ENCODE assay signal across 25 mouse cellular contexts in the genomic region with DNA sequence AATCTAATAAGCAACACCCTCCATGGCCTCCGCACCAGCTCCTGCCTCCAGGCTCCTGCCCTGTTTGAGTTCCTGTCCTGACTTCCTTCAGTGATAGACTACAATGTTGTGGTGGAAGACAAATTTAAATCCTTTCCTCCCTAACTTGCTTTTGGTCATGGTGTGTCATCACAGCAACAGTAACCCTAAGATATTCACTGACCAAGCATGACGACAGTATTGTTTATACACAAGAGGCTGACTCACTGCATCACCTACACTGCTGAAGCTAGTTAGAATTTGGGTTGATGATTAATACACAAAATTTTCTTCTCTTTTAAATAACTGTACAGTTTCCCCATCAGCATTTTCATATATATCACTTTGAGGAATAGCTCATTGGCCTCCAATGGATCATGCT. TPM values are rescaled to one million over a fixed set of nuclear protein-coding genes. Genes with fewer than 3 reads are reported as not detected.
A peak's percentile ranks its signal among the peaks of the same experiment; 100 is the strongest.
DNase-seq lines count a peak whose midpoint lies in the region; ATAC-seq and TF ChIP-seq lines count a peak whose summit lies in the region.
"Had no signal": no experiment of that assay in that cellular context is flagged by ENCODE, and none has a peak within 500 bp of the region (broad histone marks: within the 10 kb centered on the region; RNA-seq: fewer than 3 reads in every experiment).

No protein-coding gene starts in this region.

- no peak for TF ChIP-seq CTCF in Patski (IDR thresholded peaks at IDR 0.05)

- WGBS in kidney, embryonic 15.5 days: 72% methylated on average over 2 of the region's 2 CpGs
- WGBS in liver, embryonic 15.5 days (ENCODE audit: insufficient replicate concordance): 85% methylated on average over 2 of the region's 2 CpGs
- WGBS in liver, embryonic 11.5 days: 75% methylated on average over 2 of the region's 2 CpGs
- WGBS in embryonic facial prominence, embryonic 10.5 days: 95% methylated on average over 2 of the region's 2 CpGs

- no peak overlapping the region for H3K4me3 ChIP-seq in kidney, embryonic 15.5 days (replicated peaks)
- no peak overlapping the region for H3K4me3 ChIP-seq in liver, embryonic 15.5 days (replicated peaks)
- H3K4me3 ChIP-seq in liver, embryonic 11.5 days (ENCODE audit: low read depth, low read length): no peak overlapping the region
- H3K4me3 ChIP-seq in embryonic facial prominence, embryonic 10.5 days: no peak overlapping the region
- H3K4me3 ChIP-seq: forebrain, embryonic 13.5 days; gastrocnemius, adult 2 months; heart, embryonic 10.5 days; heart, embryonic 15.5 days had no signal

- in situ Hi-C loops in Patski (cut with MboI; ENCODE audit: low pct_unique_long_range_greater_than_20kb): no loop called here

- DNase-seq in kidney, postnatal 4 days: no peak
- DNase-seq in liver, embryonic 11.5 days (ENCODE audit: low spot score): no peak
- DNase-seq in 3T3-L1 (ENCODE audit: low read depth, low spot score): peak; percentile 70
- DNase-seq in Patski (ENCODE audit: low read depth, low spot score): no peak
- no peak for DNase-seq in layer of hippocampus, adult 9-11 months
- DNase-seq in embryonic facial prominence, embryonic 10.5 days (ENCODE audit: low spot score): no peak
- DNase-seq: adrenal gland, adult 2 months; adrenal gland, postnatal 25 days; B cell, adult 2 months; cerebellum, adult 18-20 months; cerebellum, adult 9-11 months; cerebellum, postnatal 36 days; forebrain, postnatal 0 days; gastrocnemius, adult 2 months; gastrocnemius, postnatal 36 days; heart, adult 18-20 months; heart, postnatal 14 days had no signal

- no peak overlapping the region for H3K27ac ChIP-seq in kidney, embryonic 15.5 days
- peak overlapping the region; percentile 16; the same call in 1 of the 2 replicates for H3K27ac ChIP-seq in liver, embryonic 15.5 days (replicated peaks)
- H3K27ac ChIP-seq in liver, embryonic 11.5 days (ENCODE audit: low read depth, low read length): no peak overlapping the region
- H3K27ac ChIP-seq in embryonic facial prominence, embryonic 10.5 days (replicated peaks): no peak overlapping the region
- H3K27ac ChIP-seq: forebrain, embryonic 13.5 days; gastrocnemius, adult 2 months; heart, embryonic 10.5 days; heart, embryonic 15.5 days; hindbrain, embryonic 14.5 days had no signal

- no peaks in the 10 kb centered on the region for H3K9me3 ChIP-seq in kidney, embryonic 15.5 days (replicated peaks)
- no peaks in the 10 kb centered on the region for H3K9me3 ChIP-seq in liver, embryonic 15.5 days (replicated peaks)
- no peaks in the 10 kb centered on the region for H3K9me3 ChIP-seq in liver, embryonic 11.5 days (ENCODE audit: control insufficient read depth, low read length)
- no peaks in the 10 kb centered on the region for H3K9me3 ChIP-seq in embryonic facial prominence, embryonic 10.5 days
- H3K9me3 ChIP-seq: forebrain, embryonic 13.5 days; G1E; heart, embryonic 10.5 days; heart, embryonic 15.5 days had no signal

- CTCF ChIA-PET in Patski (lab: Charles Lee): interaction anchor here (1.2 kb wide), 1 partner anchor 14 kb away, joined by 3 read pairs; no protein-coding TSS in a partner anchor

- no peak overlapping the region for H3K9ac ChIP-seq in kidney, embryonic 15.5 days
- H3K9ac ChIP-seq in liver, embryonic 15.5 days: no peak overlapping the region
- no peak overlapping the region for H3K9ac ChIP-seq in liver, embryonic 11.5 days (ENCODE audit: low read depth, low read length)
- H3K9ac ChIP-seq: forebrain, embryonic 13.5 days; forebrain, postnatal 0 days; heart, embryonic 15.5 days; hindbrain, embryonic 14.5 days had no signal

- no peak overlapping the region for H3K4me2 ChIP-seq in kidney, embryonic 15.5 days
- no peak overlapping the region for H3K4me2 ChIP-seq in liver, embryonic 15.5 days
- H3K4me2 ChIP-seq in liver, embryonic 11.5 days: no peak overlapping the region
- H3K4me2 ChIP-seq: forebrain, embryonic 13.5 days; heart, embryonic 15.5 days; hindbrain, embryonic 14.5 days had no signal

- H3K4me1 ChIP-seq in kidney, embryonic 15.5 days: peaks cover 7% of the 10 kb centered on the region; the same call in 1 of the 2 replicates
- H3K4me1 ChIP-seq in liver, embryonic 15.5 days (replicated peaks): peaks cover 69% of the 10 kb centered on the region
- H3K4me1 ChIP-seq in liver, embryonic 11.5 days (replicated peaks; ENCODE audit: control insufficient read depth, insufficient read depth, low read length): peaks cover 13% of the 10 kb centered on the region
- H3K4me1 ChIP-seq in embryonic facial prominence, embryonic 10.5 days: no peaks in the 10 kb centered on the region

- no peaks in the 10 kb centered on the region for H3K36me3 ChIP-seq in kidney, embryonic 15.5 days
- no peaks in the 10 kb centered on the region for H3K36me3 ChIP-seq in liver, embryonic 15.5 days (replicated peaks)
- no peaks in the 10 kb centered on the region for H3K36me3 ChIP-seq in liver, embryonic 11.5 days (ENCODE audit: control insufficient read depth, insufficient read depth, low read length)
- H3K36me3 ChIP-seq in embryonic facial prominence, embryonic 10.5 days (replicated peaks): 0 out of 2 replicates have a peak, but pooled peaks cover 6% of the 10 kb centered on the region
- H3K36me3 ChIP-seq: heart, embryonic 10.5 days; heart, embryonic 15.5 days had no signal

- POLR2A ChIA-PET in Patski (lab: Charles Lee): no interaction called here

- no peaks in the 10 kb centered on the region for H3K27me3 ChIP-seq in kidney, embryonic 15.5 days
- H3K27me3 ChIP-seq in liver, embryonic 15.5 days: no peaks in the 10 kb centered on the region
- H3K27me3 ChIP-seq in liver, embryonic 11.5 days (replicated peaks; ENCODE audit: control insufficient read depth, insufficient read depth, low read length): no peaks in the 10 kb centered on the region
- H3K27me3 ChIP-seq in Patski: no peaks in the 10 kb centered on the region
- H3K27me3 ChIP-seq in embryonic facial prominence, embryonic 10.5 days (replicated peaks; ENCODE audit: low read depth, poor library complexity, severe bottlenecking): no peaks in the 10 kb centered on the region
- H3K27me3 ChIP-seq: forebrain, embryonic 13.5 days; heart, embryonic 15.5 days had no signal

- peak; percentile 40; the same call in 1 of the 2 replicates for ATAC-seq in kidney, embryonic 15.5 days (replicated peaks; ENCODE audit: low FRiP score)
- ATAC-seq in liver, embryonic 15.5 days (ENCODE audit: insufficient read depth): no peak
- ATAC-seq in liver, embryonic 11.5 days (replicated peaks; ENCODE audit: low FRiP score): no peak
- peak; percentile 100 for ATAC-seq in Patski
- ATAC-seq: CD4-positive, CD25-positive, alpha-beta regulatory T cell, adult 4 months; forebrain, embryonic 13.5 days; forebrain, postnatal 0 days had no signal

RNA-seq across cellular contexts. Expression of a gene that starts 18.7 kb away (rescaled TPM):
- polyA plus RNA-seq in kidney, embryonic 15.5 days (2015; fragmentation: Nextera tagmentation; extraction: Ambion mirVana): 15.5 TPM in 2 replicates
- 23.1 and 30.6 TPM in 2 replicates for polyA plus RNA-seq in liver, embryonic 15.5 days (2015; fragmentation: Nextera tagmentation; extraction: Ambion mirVana)
- 22.0 and 22.5 TPM in 2 replicates for polyA plus RNA-seq in liver, embryonic 11.5 days (2014; fragmentation: Nextera tagmentation; extraction: Ambion mirVana)
- polyA plus RNA-seq in Patski (2021): 35.0 TPM
- polyA plus RNA-seq in embryonic facial prominence, embryonic 10.5 days (2016; fragmentation: Nextera tagmentation; extraction: Ambion mirVana): 16.8 and 20.4 TPM in 2 replicates

RNA-seq across cellular contexts. Expression of a gene that starts 56.3 kb away (rescaled TPM):
- 42.3 and 45.9 TPM in 2 replicates for polyA plus RNA-seq in kidney, embryonic 15.5 days (2015; fragmentation: Nextera tagmentation; extraction: Ambion mirVana)
- 13.7 and 14.4 TPM in 2 replicates for polyA plus RNA-seq in liver, embryonic 15.5 days (2015; fragmentation: Nextera tagmentation; extraction: Ambion mirVana)
- polyA plus RNA-seq in liver, embryonic 11.5 days (2014; fragmentation: Nextera tagmentation; extraction: Ambion mirVana): 47.2 and 51.1 TPM in 2 replicates
- 26.1 TPM for polyA plus RNA-seq in Patski (2021)
- 46.9 and 51.7 TPM in 2 replicates for polyA plus RNA-seq in embryonic facial prominence, embryonic 10.5 days (2016; fragmentation: Nextera tagmentation; extraction: Ambion mirVana)

Comparison
In these comparisons a context has a peak if more than half of its experiments do, and no peak if none do; other contexts are left out.
1. ATAC-seq: peak in kidney, embryonic 15.5 days (single experiment) and Patski (single experiment); none in liver, embryonic 15.5 days (single experiment) and liver, embryonic 11.5 days (single experiment).